Mouse (Mus musculus) neural tube, embryonic 14.5 days (tissue): ENCODE results near the gene Dmrta2. TPM values are rescaled to one million over a fixed set of nuclear protein-coding genes. Genes with fewer than 3 reads are reported as not detected.

Experiments
- ATAC-seq: fragments of 200-750 bp; cut with Nextera tagmentation; 2 replicates; pipeline ENCODE4 v1.8.0; 2017; ENCODE audit warnings: low read depth, mild to moderate bottlenecking, moderate TSS enrichment, moderate library complexity
- H3K27ac ChIP-seq: fragments of 300-500 bp; sonication (generic); 2 replicates; pipeline ENCODE4 v1.5.1; 2014; ENCODE audit warnings: low read depth, mild to moderate bottlenecking, control low read depth, low read length, moderate library complexity, mixed read lengths
- H3K27me3 ChIP-seq: fragments of 300-500 bp; sonication (generic); 2 replicates; pipeline ENCODE4 v1.6.1; 2014; ENCODE audit warnings: low read length; ENCODE audit not compliant: control insufficient read depth, insufficient read depth
- H3K36me3 ChIP-seq: fragments of 300-500 bp; sonication (generic); 2 replicates; pipeline ENCODE4 v1.6.1; 2014; ENCODE audit warnings: low read length, mixed read lengths; ENCODE audit not compliant: control insufficient read depth, insufficient read depth
- H3K4me1 ChIP-seq: fragments of 300-500 bp; sonication (generic); 2 replicates; pipeline ENCODE4 v1.6.1; 2014; ENCODE audit warnings: low read length; ENCODE audit not compliant: control insufficient read depth, insufficient read depth
- H3K4me2 ChIP-seq: fragments of 300-500 bp; sonication (generic); 2 replicates; pipeline ENCODE4 v1.6.1; 2014; ENCODE audit warnings: mild to moderate bottlenecking, low read depth, low read length, control low read depth
- H3K4me3 ChIP-seq: fragments of 300-500 bp; sonication (generic); 2 replicates; pipeline ENCODE4 v1.5.1; 2014; ENCODE audit warnings: low read depth, low read length, control low read depth, mixed read lengths
- H3K9ac ChIP-seq: fragments of 300-500 bp; sonication (generic); replicated peaks from 2 replicates; pipeline ENCODE4 v1.6.1; 2014; ENCODE audit warnings: low read depth, mild to moderate bottlenecking, control low read depth, low read length, mixed read lengths
- H3K9me3 ChIP-seq: fragments of 300-500 bp; sonication (generic); 2 replicates; pipeline ENCODE4 v1.6.1; 2016; ENCODE audit warnings: low read length; ENCODE audit not compliant: control insufficient read depth
- WGBS: fragments of 180-500 bp; shearing (Covaris S2); extraction: QIAGEN DNeasy Blood & Tissue Kit; methylation state at CpG from one replicate; pipeline ENCODE4 v1.1.7; 2014; 5-methylcytosine and 5-hydroxymethylcytosine counted together
- polyA plus RNA-seq: library from polyadenylated mRNA; unstranded; fragments of >200 nt; fragmentation: Nextera tagmentation; extraction: Ambion mirVana; gene quantifications from 2 replicates; pipeline ENCODE4 v1.2.1, GENCODE M21; 2014

Gene Dmrta2
- polyA plus RNA-seq, 1 experiment from 2014 or later, result 0.09 TPM

DNA sequence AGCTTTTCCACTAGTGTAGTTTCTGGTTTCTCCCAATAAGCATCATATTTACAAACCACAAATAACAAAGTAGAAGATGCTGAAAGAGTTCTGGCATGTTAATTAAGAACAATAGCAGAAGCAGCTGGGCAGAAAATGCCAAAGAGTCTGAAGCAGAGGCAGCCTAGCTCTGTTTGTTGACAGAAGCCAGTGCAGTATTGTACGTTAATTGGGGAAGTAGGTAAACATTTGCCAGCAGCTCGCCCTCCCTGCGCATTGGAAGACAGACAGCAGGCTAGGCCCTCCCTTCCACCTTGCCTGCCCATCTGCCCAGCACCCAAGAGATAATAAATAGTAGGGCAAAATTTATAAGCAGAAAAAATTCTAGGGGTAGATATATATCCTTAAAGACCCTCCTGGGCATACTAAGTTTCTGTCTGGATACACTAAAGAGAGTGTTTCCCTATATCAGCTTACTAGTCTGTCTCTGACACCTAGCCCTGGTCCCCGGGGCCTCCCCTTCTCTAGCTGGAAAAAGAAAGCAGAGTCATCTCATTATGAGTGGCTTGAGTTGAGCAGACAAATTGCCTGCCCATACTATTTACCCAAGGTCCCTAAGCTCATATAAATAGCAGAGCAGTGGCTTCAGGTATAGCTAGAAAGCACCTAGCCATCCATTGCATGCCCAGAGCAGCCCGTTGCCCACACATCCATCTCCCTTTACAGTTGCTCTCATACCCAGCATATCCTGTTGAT, 17.5 kb upstream of the Dmrta2 start:
- Histone ChIP-seq H3K9ac (no peak overlapping the region), H3K27me3 (no peaks in the 10 kb centered on the region), H3K4me1 (no peaks in the 10 kb centered on the region), H3K4me2 (no peak overlapping the region), H3K27ac (no peak overlapping the region), H3K9me3 (no peaks in the 10 kb centered on the region), H3K4me3 (no peak overlapping the region), H3K36me3 (peaks cover 4% of the 10 kb centered on the region; the same call in 1 of the 2 replicates)
- WGBS, result 73% methylated on average over 5 of the region's 5 CpGs
- no peak for ATAC-seq

DNA sequence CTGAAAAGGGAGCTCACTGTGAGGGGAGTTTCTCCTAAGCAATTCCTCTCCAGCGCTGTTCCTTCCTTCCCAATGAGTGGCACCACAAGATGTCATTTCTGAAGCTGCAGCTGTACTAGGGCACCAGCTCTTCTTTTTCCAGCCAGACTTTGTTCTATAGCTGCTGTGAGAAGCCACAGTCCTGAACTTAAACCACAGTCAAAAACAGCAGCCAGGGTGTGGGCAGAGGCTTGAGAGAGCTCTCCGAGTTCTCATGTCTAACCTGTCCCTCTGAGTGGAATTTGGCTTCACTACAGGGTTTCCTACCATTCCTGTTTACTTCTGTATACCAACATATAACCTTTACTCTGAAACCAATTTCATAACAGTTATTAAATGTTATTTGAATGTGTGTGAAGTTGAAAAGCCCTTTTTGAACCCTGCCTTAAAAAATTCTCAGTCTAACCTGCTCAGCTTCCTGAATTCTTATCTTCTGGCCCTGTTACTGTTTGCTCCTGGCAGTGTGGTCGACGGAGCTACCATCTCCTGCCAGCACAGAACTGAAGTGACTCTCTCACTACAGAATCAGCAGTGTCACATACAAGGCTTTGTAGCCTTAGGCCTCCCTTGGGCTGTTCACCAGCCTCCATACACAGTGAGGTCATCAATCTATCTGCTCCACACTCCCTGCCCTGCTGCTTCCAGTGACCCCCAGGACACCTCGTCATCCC, 14.1 kb upstream of the Dmrta2 start:
- H3K9ac ChIP-seq, result no peak overlapping the region
- no peaks in the 10 kb centered on the region for H3K9me3 ChIP-seq
- WGBS, result 87% methylated on average over 5 of the region's 5 CpGs
- ATAC-seq, result no peak
- H3K4me3 ChIP-seq, result no peak overlapping the region
- H3K27ac ChIP-seq, result no peak overlapping the region
- H3K4me1 ChIP-seq, result no peaks in the 10 kb centered on the region
- H3K36me3 ChIP-seq, result peaks cover 4% of the 10 kb centered on the region; the same call in 1 of the 2 replicates
- H3K27me3 ChIP-seq, result no peaks in the 10 kb centered on the region
- H3K4me2 ChIP-seq, result no peak overlapping the region

DNA sequence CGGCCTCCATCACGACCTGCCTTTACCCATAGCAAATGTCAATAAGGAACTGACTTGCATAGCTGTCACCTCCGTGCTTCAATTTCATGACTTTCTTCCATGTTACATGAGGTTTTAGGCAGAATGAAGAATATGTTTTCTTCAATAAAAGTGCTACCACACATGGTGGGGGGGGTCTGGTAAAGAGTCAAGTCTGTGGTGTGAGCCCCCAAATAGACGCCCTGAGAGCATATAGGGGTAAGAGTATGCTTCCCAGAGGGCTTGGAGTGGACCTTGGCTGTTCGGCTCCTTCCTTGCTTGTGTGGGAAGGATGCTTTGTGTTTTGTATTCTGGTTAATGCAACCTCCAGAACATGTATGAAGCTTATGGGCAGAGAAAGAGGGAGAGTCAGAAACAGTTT, 8.3 kb upstream of the Dmrta2 start:
- Histone ChIP-seq H3K4me1 (no peaks in the 10 kb centered on the region), H3K4me2 (no peak overlapping the region), H3K9ac (no peak overlapping the region), H3K36me3 (no peaks in the 10 kb centered on the region), H3K9me3 (no peaks in the 10 kb centered on the region), H3K27ac (no peak overlapping the region), H3K27me3 (peaks cover 31% of the 10 kb centered on the region), H3K4me3 (no peak overlapping the region)
- 85% methylated on average over 5 of the region's 5 CpGs for WGBS
- no peak for ATAC-seq

DNA sequence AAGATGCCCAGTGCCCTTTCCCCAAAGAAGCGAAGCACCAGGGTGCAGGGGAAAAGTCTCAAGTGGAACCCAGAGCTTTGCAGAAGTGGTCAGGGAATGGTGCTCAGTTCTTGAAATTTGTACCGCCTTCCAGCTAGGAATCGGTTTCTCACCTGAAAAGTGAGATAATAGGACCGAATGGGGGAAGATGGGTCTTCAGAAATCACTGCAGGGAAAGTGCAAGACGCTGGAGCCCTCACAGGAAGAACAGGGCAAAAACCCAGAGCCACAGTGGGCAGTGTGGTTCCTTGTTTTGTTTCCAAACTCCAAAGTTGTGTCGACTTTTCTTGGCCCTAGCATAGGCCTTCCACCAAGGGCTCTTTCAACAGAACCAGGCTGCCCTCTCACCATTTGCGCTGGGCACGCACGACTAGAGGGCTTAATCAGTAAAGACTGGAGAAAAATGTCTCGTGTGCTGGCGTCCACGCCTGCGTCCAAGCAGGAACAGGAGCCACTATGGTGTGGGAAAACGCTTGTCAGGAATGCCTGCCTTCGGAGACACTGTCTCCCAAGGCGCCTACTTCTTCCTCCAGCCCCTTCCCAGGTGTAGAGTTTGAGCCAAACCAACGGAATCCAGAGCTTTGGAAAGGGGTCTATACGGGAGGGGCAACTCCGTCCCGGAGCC, 3.7 kb upstream of the Dmrta2 start:
- H3K4me1 ChIP-seq, result peaks cover 8% of the 10 kb centered on the region
- H3K9ac ChIP-seq, result no peak overlapping the region
- H3K27ac ChIP-seq, result no peak overlapping the region
- H3K4me2 ChIP-seq, result no peak overlapping the region
- no peaks in the 10 kb centered on the region for H3K9me3 ChIP-seq
- WGBS, result 3% methylated on average over 20 of the region's 20 CpGs
- peak; percentile 15; the same call in 1 of the 2 replicates for ATAC-seq
- H3K27me3 ChIP-seq, result peaks cover 75% of the 10 kb centered on the region
- no peak overlapping the region for H3K4me3 ChIP-seq
- no peaks in the 10 kb centered on the region for H3K36me3 ChIP-seq

DNA sequence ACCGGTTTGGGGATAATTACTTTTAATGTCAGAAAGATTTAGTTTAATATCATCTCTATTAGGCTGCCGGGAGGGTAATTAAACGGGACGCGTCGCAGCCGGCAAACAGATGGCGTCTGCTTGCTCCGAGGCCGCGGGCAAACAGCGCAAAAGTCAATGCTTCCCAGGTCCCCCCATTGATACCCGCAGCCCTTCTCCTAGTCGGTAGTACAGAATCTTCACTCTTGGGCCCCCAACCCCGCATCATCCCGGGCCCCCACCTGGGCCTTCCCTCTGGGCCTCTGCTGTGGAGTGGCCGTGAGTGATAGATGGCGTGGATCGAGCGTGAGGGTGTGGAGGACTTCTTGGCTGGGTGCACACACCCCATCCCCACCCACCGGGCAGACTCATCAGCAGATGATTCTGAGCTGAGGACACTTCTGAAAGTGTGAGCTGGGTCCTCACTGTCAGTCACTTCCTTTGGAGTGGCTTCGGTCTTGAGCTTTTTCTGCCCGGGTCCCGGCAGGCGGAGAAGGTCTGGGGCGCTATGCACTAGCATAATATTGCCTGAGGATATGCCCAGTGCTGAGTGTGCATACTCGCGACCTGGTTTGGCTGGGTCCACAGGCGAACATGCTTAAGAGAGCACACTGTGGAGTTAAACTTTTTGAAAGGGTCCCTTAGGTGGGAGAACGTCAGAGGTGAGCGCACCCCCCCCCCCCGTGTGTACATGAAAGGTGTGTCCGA, 3.0 kb upstream of the Dmrta2 start:
- H3K4me3 ChIP-seq, result no peak overlapping the region
- H3K4me2 ChIP-seq, result no peak overlapping the region
- no peak overlapping the region for H3K27ac ChIP-seq
- no peak overlapping the region for H3K9ac ChIP-seq
- no peaks in the 10 kb centered on the region for H3K36me3 ChIP-seq
- no peaks in the 10 kb centered on the region for H3K9me3 ChIP-seq
- peaks cover 8% of the 10 kb centered on the region for H3K4me1 ChIP-seq
- peak; percentile 39; the same call in 1 of the 2 replicates for ATAC-seq
- H3K27me3 ChIP-seq, result peaks cover 81% of the 10 kb centered on the region
- WGBS, result 1% methylated on average over 33 of the region's 33 CpGs

DNA sequence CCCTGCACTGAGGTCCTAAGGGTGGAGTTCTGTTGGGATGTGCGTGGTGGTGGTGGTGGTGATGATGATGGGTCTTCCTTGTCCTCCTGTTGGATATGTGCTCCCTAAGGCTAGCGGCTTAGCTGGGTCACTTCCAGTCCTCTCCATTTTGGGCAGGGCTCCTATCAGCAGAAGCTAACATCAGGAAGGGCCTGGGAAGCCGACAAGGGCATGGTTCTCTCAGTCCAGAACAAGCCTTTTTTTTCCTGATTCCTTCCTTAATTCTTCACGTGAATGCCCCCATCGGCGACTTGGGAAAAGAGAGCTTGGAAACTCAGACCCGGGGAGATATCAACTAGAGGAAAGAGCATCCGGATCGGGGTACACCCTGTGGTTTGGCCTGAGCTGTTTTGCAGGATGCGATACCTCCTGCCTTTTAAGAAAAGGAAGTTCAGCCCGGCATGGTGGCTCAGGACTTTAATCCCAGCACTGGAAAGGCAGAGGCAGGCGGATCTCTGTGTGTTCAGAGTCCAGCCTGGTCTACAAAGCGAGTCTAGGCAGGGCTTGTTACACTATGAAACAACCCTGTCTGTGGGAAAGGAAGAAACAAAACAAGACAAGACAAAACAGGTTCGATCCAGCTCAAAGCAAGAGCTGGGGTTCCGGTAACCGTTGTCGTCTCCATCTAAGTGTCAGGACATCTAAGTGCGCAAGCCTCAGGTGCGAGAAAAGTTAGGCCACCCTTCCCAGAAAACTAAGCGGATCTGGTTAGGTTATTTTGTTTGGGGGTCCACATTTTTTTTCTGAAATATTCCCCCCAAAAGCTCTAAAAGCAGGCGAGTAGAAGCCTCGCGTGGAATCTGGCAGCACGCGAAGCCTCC, 2.2 kb upstream of the Dmrta2 start:
- ATAC-seq, result no peak
- Histone ChIP-seq H3K9ac (no peak overlapping the region), H3K36me3 (no peaks in the 10 kb centered on the region), H3K27me3 (peaks cover 85% of the 10 kb centered on the region), H3K4me3 (no peak overlapping the region), H3K27ac (no peak overlapping the region), H3K9me3 (no peaks in the 10 kb centered on the region), H3K4me1 (peaks cover 8% of the 10 kb centered on the region), H3K4me2 (no peak overlapping the region)
- 7% methylated on average over 25 of the region's 25 CpGs for WGBS

DNA sequence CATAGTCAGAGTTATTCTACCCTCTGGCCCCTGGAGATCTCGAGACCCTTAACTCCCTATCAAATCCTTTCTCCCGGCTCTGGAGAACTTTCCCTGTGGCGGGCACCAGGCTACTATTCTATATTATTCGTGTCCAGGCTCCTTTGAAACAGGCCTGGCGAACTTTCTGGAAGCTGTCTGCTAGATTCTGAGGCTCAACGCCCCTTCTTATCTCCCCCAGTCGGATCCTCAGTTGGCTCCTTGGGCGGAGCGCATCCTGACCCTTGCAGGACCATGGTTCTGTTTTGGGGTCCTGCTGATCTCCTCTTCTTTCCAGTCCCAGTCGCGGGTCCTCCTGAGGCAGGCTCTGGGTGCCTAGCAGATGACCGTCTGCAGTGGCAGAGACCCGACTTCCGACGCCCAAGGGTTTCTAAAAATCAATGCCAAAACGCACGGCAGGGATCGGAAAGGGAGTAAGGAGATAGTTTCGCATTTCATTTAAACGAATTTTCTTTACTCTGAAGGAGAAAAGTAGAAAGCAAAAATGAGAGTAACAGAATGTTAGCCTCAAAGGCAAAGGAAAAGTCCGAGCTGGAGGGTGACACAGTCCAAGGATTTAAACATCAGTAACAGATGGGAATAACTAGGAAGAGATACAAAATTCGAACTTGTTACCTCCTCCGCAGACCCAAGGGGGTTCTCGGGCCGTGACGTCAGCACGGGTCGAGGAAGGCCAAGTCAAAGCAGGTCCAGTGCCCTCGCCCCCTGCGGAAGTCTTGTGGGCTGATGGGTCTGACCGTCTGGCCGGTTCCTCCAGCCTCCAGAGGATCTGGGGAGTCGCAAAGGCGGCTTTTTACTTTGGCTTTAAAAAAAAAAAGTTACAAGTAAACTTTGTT, 1.3 kb upstream of the Dmrta2 start:
- no peak overlapping the region for H3K4me3 ChIP-seq
- H3K27me3 ChIP-seq, result peaks cover 89% of the 10 kb centered on the region
- no peak overlapping the region for H3K9ac ChIP-seq
- H3K9me3 ChIP-seq, result no peaks in the 10 kb centered on the region
- H3K4me2 ChIP-seq, result no peak overlapping the region
- ATAC-seq, result no peak
- no peaks in the 10 kb centered on the region for H3K36me3 ChIP-seq
- no peak overlapping the region for H3K27ac ChIP-seq
- H3K4me1 ChIP-seq, result peaks cover 8% of the 10 kb centered on the region
- WGBS, result 2% methylated on average over 34 of the region's 34 CpGs
